Mouse (Mus musculus) megakaryocyte, embryonic 14.5 days (primary cell): Measurements from ENCODE around the gene Rnf114. TPM values are rescaled to one million over a fixed set of nuclear protein-coding genes. Genes with fewer than 3 reads are reported as not detected.

Experiments used
- H3K27me3 ChIP-seq: replicated peaks from 2 replicates; pipeline ENCODE3; 2012; ENCODE audit warnings: inconsistent platforms
- H3K36me3 ChIP-seq: replicated peaks from 2 replicates; pipeline ENCODE3; 2012; ENCODE audit warnings: low read length, inconsistent platforms, mixed read lengths
- H3K4me1 ChIP-seq: 2 replicates; pipeline ENCODE4 v1.6.1; 2012; ENCODE audit warnings: inconsistent platforms
- H3K4me3 ChIP-seq: replicated peaks from 2 replicates; pipeline ENCODE3; 2012; ENCODE audit warnings: moderate library complexity, mild to moderate bottlenecking, inconsistent platforms
- H3K9me3 ChIP-seq: 2 replicates; pipeline ENCODE4 v1.6.1; 2012; ENCODE audit warnings: inconsistent platforms
- FLI1 ChIP-seq: IDR thresholded peaks from 2 replicates; pipeline ENCODE4 v1.6.1; 2012; ENCODE audit warnings: low read length, inconsistent platforms, mixed read lengths
- GATA1 ChIP-seq: IDR thresholded peaks from 3 replicates; pipeline ENCODE4 v1.6.1; 2012; ENCODE audit warnings: mixed read lengths, low read length, inconsistent platforms, borderline replicate concordance
- polyA plus RNA-seq: library from polyadenylated mRNA; stranded (reverse); fragments of >175 nt; gene quantifications from 2 replicates; pipeline ENCODE4 v1.2.3, GENCODE M21; 2012; ENCODE audit warnings: low replicate concordance; ENCODE audit not compliant: insufficient read depth

Gene Rnf114
- polyA plus RNA-seq, 1 experiment: 26.3 TPM

GRCm38 (mm10) chr2:167544004-167544356 is 51.5 kb downstream of the Rnf114 start:
- Histone ChIP-seq H3K27me3 (peaks cover 70% of the 10 kb centered on the region), H3K4me1 (peaks cover 24% of the 10 kb centered on the region), H3K4me3 (no peak overlapping the region), H3K9me3 (no peaks in the 10 kb centered on the region), H3K36me3 (no peaks in the 10 kb centered on the region)
- TF ChIP-seq GATA1 (no peak), FLI1 (no peak)

GRCm38 (mm10) chr2:167544456-167544855 is 52.0 kb downstream of the Rnf114 start:
- H3K4me1 ChIP-seq: peaks cover 24% of the 10 kb centered on the region
- no peaks in the 10 kb centered on the region for H3K36me3 ChIP-seq
- H3K9me3 ChIP-seq: no peaks in the 10 kb centered on the region
- no peak for TF ChIP-seq GATA1
- TF ChIP-seq FLI1: no peak
- no peak overlapping the region for H3K4me3 ChIP-seq
- H3K27me3 ChIP-seq: peaks cover 67% of the 10 kb centered on the region

GRCm38 (mm10) chr2:167546447-167547195 is 54.2 kb downstream of the Rnf114 start:
- Histone ChIP-seq H3K4me3 (no peak overlapping the region), H3K9me3 (no peaks in the 10 kb centered on the region), H3K36me3 (no peaks in the 10 kb centered on the region), H3K27me3 (peaks cover 58% of the 10 kb centered on the region), H3K4me1 (peaks cover 33% of the 10 kb centered on the region)
- TF ChIP-seq FLI1 (no peak), GATA1 (no peak)

- H3K4me1 ChIP-seq: peaks cover 33% of the 10 kb centered on the region
- TF ChIP-seq GATA1 (no peak), FLI1 (no peak)
Measured at GRCm38 (mm10) chr2:167547444-167547843, 55.0 kb downstream of the Rnf114 start.

GRCm38 (mm10) chr2:167548961-167549360 is 56.5 kb downstream of the Rnf114 start:
- peaks cover 55% of the 10 kb centered on the region for H3K27me3 ChIP-seq
- H3K9me3 ChIP-seq: no peaks in the 10 kb centered on the region
- TF ChIP-seq FLI1: no peak
- TF ChIP-seq GATA1: no peak
- peaks cover 19% of the 10 kb centered on the region for H3K4me1 ChIP-seq
- H3K4me3 ChIP-seq: no peak overlapping the region
- no peaks in the 10 kb centered on the region for H3K36me3 ChIP-seq

More at GRCm38 (mm10) chr2:167547444-167547843, 55.0 kb downstream of the Rnf114 start:
- peaks cover 56% of the 10 kb centered on the region for H3K27me3 ChIP-seq
- H3K36me3 ChIP-seq: no peaks in the 10 kb centered on the region
- no peak overlapping the region for H3K4me3 ChIP-seq
- no peaks in the 10 kb centered on the region for H3K9me3 ChIP-seq

GRCm38 (mm10) chr2:167550341-167550854 is 58.0 kb downstream of the Rnf114 start:
- no peak for TF ChIP-seq GATA1
- TF ChIP-seq FLI1: no peak
- Histone ChIP-seq H3K4me1 (peaks cover 17% of the 10 kb centered on the region), H3K36me3 (no peaks in the 10 kb centered on the region)

GRCm38 (mm10) chr2:167551342-167551920 is 59.0 kb downstream of the Rnf114 start:
- Histone ChIP-seq H3K4me1 (peaks cover 17% of the 10 kb centered on the region), H3K9me3 (0 out of 2 replicates have a peak, but pooled peaks cover under 1% of the 10 kb centered on the region)
- TF ChIP-seq FLI1 (no peak), GATA1 (no peak)

More at GRCm38 (mm10) chr2:167550341-167550854, 58.0 kb downstream of the Rnf114 start:
- no peaks in the 10 kb centered on the region for H3K9me3 ChIP-seq
- H3K27me3 ChIP-seq: peaks cover 60% of the 10 kb centered on the region
- H3K4me3 ChIP-seq: no peak overlapping the region

GRCm38 (mm10) chr2:167552292-167552691 is 59.8 kb downstream of the Rnf114 start:
- H3K9me3 ChIP-seq: peaks cover 8% of the 10 kb centered on the region; the same call in 1 of the 2 replicates
- H3K4me1 ChIP-seq: peaks cover 16% of the 10 kb centered on the region
- TF ChIP-seq FLI1: no peak
- TF ChIP-seq GATA1: no peak
- H3K4me3 ChIP-seq: no peak overlapping the region
- peaks cover 57% of the 10 kb centered on the region for H3K27me3 ChIP-seq
- no peaks in the 10 kb centered on the region for H3K36me3 ChIP-seq

More at GRCm38 (mm10) chr2:167551342-167551920, 59.0 kb downstream of the Rnf114 start:
- Histone ChIP-seq H3K36me3 (no peaks in the 10 kb centered on the region), H3K27me3 (peaks cover 58% of the 10 kb centered on the region), H3K4me3 (no peak overlapping the region)

- TF ChIP-seq GATA1 (no peak), FLI1 (no peak)
- Histone ChIP-seq H3K4me3 (no peak overlapping the region), H3K36me3 (no peaks in the 10 kb centered on the region), H3K27me3 (peaks cover 58% of the 10 kb centered on the region), H3K9me3 (peaks cover 8% of the 10 kb centered on the region; the same call in 1 of the 2 replicates), H3K4me1 (peaks cover 16% of the 10 kb centered on the region)
Measured at GRCm38 (mm10) chr2:167552927-167553402, 60.5 kb downstream of the Rnf114 start.

- peaks cover 13% of the 10 kb centered on the region for H3K4me1 ChIP-seq
- TF ChIP-seq GATA1 (no peak), FLI1 (no peak)
- H3K36me3 ChIP-seq: no peaks in the 10 kb centered on the region
- peaks cover 8% of the 10 kb centered on the region; the same call in 1 of the 2 replicates for H3K9me3 ChIP-seq
- no peak overlapping the region for H3K4me3 ChIP-seq
- H3K27me3 ChIP-seq: peaks cover 67% of the 10 kb centered on the region
Measured at GRCm38 (mm10) chr2:167555766-167556165, 63.3 kb downstream of the Rnf114 start.
